ENCODE assay signal across 29 mouse cellular contexts in genomic region chr17:35009586-35009985, GRCm38 (mm10). TPM values are rescaled to one million over a fixed set of nuclear protein-coding genes. Genes with fewer than 3 reads are reported as not detected.
DNase-seq lines count a peak whose midpoint lies in the region; TF ChIP-seq lines count a peak whose summit lies in the region.
"Had no signal": no experiment of that assay in that cellular context is flagged by ENCODE, and none has a peak within 500 bp of the region (broad histone marks: within the 10 kb centered on the region; RNA-seq: fewer than 3 reads in every experiment).

No protein-coding gene starts in this region.

- peak overlapping the region; percentile 81 for H3K27ac ChIP-seq in cerebellum, adult 2 months (ENCODE audit: insufficient read depth, low read length)
- H3K27ac ChIP-seq: embryonic facial prominence, embryonic 12.5 days; heart, embryonic 15.5 days; hindbrain, embryonic 14.5 days; kidney, postnatal 0 days; liver, embryonic 12.5 days; macrophage; midbrain, embryonic 13.5 days; stomach, postnatal 0 days had no signal

- TF ChIP-seq POLR2A in cerebellum, adult 2 months (IDR thresholded peaks at IDR 0.05; ENCODE audit: borderline replicate concordance, insufficient read depth, low read length), result peak; percentile 46; the same call in 1 of the 2 replicates

- TF ChIP-seq CTCF in cerebellum, adult 2 months (IDR thresholded peaks at IDR 0.05; ENCODE audit: borderline replicate concordance, insufficient read depth, low read depth, low read length), result no peak

- intact Hi-C loops in heart, postnatal 14 days (cut with DNase I), result no loop called here

- 11% methylated on average over 7 of the region's 7 CpGs for WGBS in cerebellum, adult 2 months

- no peaks in the 10 kb centered on the region for H3K27me3 ChIP-seq in cerebellum, adult 2 months (ENCODE audit: control insufficient read depth, insufficient read depth, low read length)
- H3K27me3 ChIP-seq: embryonic facial prominence, embryonic 12.5 days; heart, embryonic 15.5 days; liver, embryonic 12.5 days; midbrain, embryonic 13.5 days had no signal

- peaks cover 20% of the 10 kb centered on the region for H3K4me1 ChIP-seq in cerebellum, adult 2 months (ENCODE audit: control insufficient read depth, insufficient read depth, low read length)
- H3K4me1 ChIP-seq: embryonic facial prominence, embryonic 12.5 days; heart, embryonic 15.5 days; midbrain, embryonic 13.5 days had no signal

- peak; percentile 91 for DNase-seq in heart, adult 11 months
- DNase-seq in heart, postnatal 14 days, result no peak
- DNase-seq in brain, adult 2 months (ENCODE audit: low read depth, low spot score), result peak; percentile 94
- peak; percentile 82 to 92 for DNase-seq in cerebellum, adult 2 months
- peak; percentile 76 to 82 for DNase-seq in cerebellum, postnatal 14 days
- DNase-seq in kidney, adult 11 months, result no peak
- no peak for DNase-seq in lung, postnatal 36 days
- no peak for DNase-seq in lung, adult 18-20 months
- DNase-seq: adrenal gland, adult 2 months; adrenal gland, postnatal 36 days; embryo, embryonic 11 days; heart, postnatal 36 days; kidney, adult 2 months; kidney, postnatal 4 days; left cerebral cortex, postnatal 4 days; liver, postnatal 0 days; spleen, adult 18-20 months; thymus, adult 18-20 months; thymus, postnatal 36 days had no signal

- H3K4me3 ChIP-seq in cerebellum, adult 2 months (replicated peaks; ENCODE audit: insufficient read depth, low read depth, low read length), result no peak overlapping the region
- H3K4me3 ChIP-seq: embryonic facial prominence, embryonic 12.5 days; heart, embryonic 15.5 days; liver, embryonic 12.5 days; midbrain, embryonic 13.5 days had no signal

RNA-seq across cellular contexts. Expression of gene Vwa7, which starts 6.8 kb away (rescaled TPM):
- total RNA-seq in heart, postnatal 14 days (2021), result 1 to 10 TPM; 5.3 to 5.9 TPM
- polyA plus RNA-seq in cerebellum, adult 2 months (2012; rRNA removed), result 25.5 and 30.1 TPM in 2 replicates
- total RNA-seq: monocyte, adult 5-6 weeks had no signal

RNA-seq across cellular contexts. Expression of gene Vars, which starts 8.8 kb away (rescaled TPM):
- 10 to 100 TPM; 24.5 to 26.0 TPM for total RNA-seq in heart, postnatal 14 days (2021)
- polyA plus RNA-seq in cerebellum, adult 2 months (2012; rRNA removed), result 65.3 and 77.0 TPM in 2 replicates

RNA-seq across cellular contexts. Expression of gene Sapcd1, which starts 18.2 kb away (rescaled TPM):
- total RNA-seq in heart, postnatal 14 days (2021), result under 1 TPM; 0.34 to 0.48 TPM
- polyA plus RNA-seq in cerebellum, adult 2 months (2012; rRNA removed), result 2.0 and 2.3 TPM in 2 replicates
- total RNA-seq: gastrocnemius, adult 18-20 months; heart, postnatal 36 days; monocyte, adult 5-6 weeks had no signal
- polyA plus RNA-seq: macrophage had no signal

RNA-seq across cellular contexts. Expression of gene Lsm2, which starts 27.9 kb away (rescaled TPM):
- 10 to 100 TPM; 19.2 to 25.0 TPM for total RNA-seq in heart, postnatal 14 days (2021)
- polyA plus RNA-seq in cerebellum, adult 2 months (2012; rRNA removed), result 56.2 and 63.7 TPM in 2 replicates

RNA-seq across cellular contexts. Expression of gene Msh5, which starts 37.0 kb away (rescaled TPM):
- 1 to 10 TPM; 1.6 to 2.0 TPM for total RNA-seq in heart, postnatal 14 days (2021)
- polyA plus RNA-seq in cerebellum, adult 2 months (2012; rRNA removed), result 4.3 and 5.5 TPM in 2 replicates

Comparison
In these comparisons a context has a peak if more than half of its experiments do, and no peak if none do; other contexts are left out.
1. DNase-seq: peak in heart, adult 11 months (single experiment), brain, adult 2 months (single experiment), cerebellum, adult 2 months (2 of 2) and cerebellum, postnatal 14 days (2 of 2); none in heart, postnatal 14 days (0 of 2), kidney, adult 11 months (single experiment), lung, postnatal 36 days (single experiment) and lung, adult 18-20 months (0 of 2).